Mouse (Mus musculus) heart, adult 2 months (tissue): Measurements from ENCODE around the gene Plcb2.

Source experiments
- CTCF ChIP-seq: fragments of 200-600 bp; IDR thresholded peaks from 2 replicates; pipeline ENCODE4 v1.8.1; 2022; ENCODE audit warnings: antibody characterized with exemption, mild to moderate bottlenecking, moderate library complexity
- EP300 ChIP-seq: fragments of 200-500 bp; IDR thresholded peaks from 2 replicates; pipeline ENCODE4 v1.6.1; 2011; ENCODE audit warnings: low read depth, low read length, control low read depth; ENCODE audit not compliant: insufficient read depth
- POLR2A ChIP-seq: fragments of 200-500 bp; IDR thresholded peaks from 2 replicates; pipeline ENCODE4 v1.6.1; 2011; ENCODE audit warnings: mild to moderate bottlenecking, low read depth, low read length, control low read depth; ENCODE audit not compliant: insufficient read depth

- TF ChIP-seq CTCF, result no peak
- no peak for TF ChIP-seq POLR2A
- no peak for TF ChIP-seq EP300
Observed at GRCm38 (mm10) chr2:118744621-118745020, 16.4 kb upstream of the Plcb2 start.
